Mouse (Mus musculus) brown adipose tissue, adult 24 weeks (tissue): ENCODE data around the gene Cdkl5. TPM values are rescaled to one million over a fixed set of nuclear protein-coding genes. Genes with fewer than 3 reads are reported as not detected.

Experiments used
- H3K27ac ChIP-seq: fragments of 200-500 bp; replicated peaks from 2 replicates; pipeline ENCODE4 v1.5.1; 2012; ENCODE audit warnings: low read depth, mild to moderate bottlenecking, low read length
- H3K4me1 ChIP-seq: fragments of 200-500 bp; 2 replicates; pipeline ENCODE4 v1.6.1; 2012; ENCODE audit warnings: low read length, mixed read lengths; ENCODE audit not compliant: control insufficient read depth, insufficient read depth, insufficient read length
- H3K4me3 ChIP-seq: fragments of 200-500 bp; 2 replicates; pipeline ENCODE4 v1.5.1; 2012; ENCODE audit warnings: low read depth, mild to moderate bottlenecking, low read length, moderate library complexity; ENCODE audit not compliant: insufficient read depth
- polyA plus RNA-seq: library from polyadenylated mRNA; stranded (reverse); fragments of >200 nt; gene quantifications from 2 replicates; pipeline ENCODE4 v1.2.4, GENCODE M21; 2012; ENCODE audit not compliant: missing spikeins, insufficient read depth, insufficient read length

Cdkl5 gene
- polyA plus RNA-seq = 1.3 and 2.0 TPM in 2 replicates

DNA sequence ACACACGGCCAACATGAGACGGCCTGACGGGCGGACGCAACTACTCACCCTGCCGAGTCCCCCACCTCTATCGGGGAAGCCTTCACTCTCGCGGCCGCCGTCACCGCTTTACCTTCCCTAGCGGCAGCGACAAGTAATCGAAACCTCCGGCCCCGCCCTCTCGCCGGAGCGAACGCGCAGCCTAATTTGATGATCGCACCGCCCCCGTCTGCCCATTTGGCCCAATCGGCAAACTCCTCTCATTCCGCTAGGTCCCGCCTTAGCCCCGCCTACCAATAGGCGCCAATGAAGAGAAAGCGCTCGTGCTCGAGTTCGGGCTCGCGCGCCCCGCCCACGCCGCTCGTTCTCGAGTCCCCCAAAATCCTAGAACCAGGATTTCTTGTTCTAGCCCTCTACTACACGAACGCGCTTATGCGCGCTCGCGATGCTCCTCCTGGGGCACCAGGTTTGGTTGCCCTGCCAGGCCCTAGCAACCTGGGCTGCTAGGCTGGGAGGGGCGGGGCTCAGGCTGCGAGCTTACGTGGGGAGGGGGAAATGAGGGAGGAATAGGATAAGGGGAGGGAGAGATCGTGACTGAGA is at the start of gene Cdkl5:
Gene Cdkl5 (minus strand): TSS at position 162 of the 579 bp plus-strand sequence.
- H3K27ac ChIP-seq = peak within 1 kb of the TSS; percentile 42; the same call in 1 of the 2 replicates
- H3K4me3 ChIP-seq = peak within 1 kb of the TSS; percentile 96
- no peaks in the 10 kb centered on the region for H3K4me1 ChIP-seq

DNA sequence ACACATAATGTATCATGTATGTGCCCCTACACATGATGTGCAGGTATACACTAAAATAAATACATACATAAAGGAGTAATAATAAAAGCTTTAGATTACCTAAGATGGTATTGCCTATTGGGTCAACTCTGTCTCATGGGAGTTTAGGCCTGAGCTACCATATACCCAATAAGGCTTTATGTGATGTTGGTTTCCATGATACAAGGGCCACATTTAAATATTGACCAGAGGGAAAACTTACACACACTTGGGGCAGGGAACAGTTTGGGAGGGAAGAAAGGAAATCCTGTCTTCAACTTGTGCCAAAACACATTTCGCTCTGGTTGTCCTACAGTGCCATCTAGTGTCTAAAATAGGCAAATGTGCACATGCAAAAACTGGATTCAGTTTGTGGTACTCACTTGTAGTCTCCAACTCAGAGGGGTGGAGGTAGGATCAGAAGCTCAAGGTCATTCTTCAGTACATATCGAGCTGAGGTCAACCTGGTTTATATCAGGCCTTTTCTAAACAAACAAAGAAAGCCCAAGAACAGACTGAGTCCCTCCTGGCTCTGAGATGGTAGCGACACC is 38.8 kb upstream of the Cdkl5 start:
- no peaks in the 10 kb centered on the region for H3K4me1 ChIP-seq
- H3K27ac ChIP-seq = no peak overlapping the region
- no peak overlapping the region for H3K4me3 ChIP-seq

DNA sequence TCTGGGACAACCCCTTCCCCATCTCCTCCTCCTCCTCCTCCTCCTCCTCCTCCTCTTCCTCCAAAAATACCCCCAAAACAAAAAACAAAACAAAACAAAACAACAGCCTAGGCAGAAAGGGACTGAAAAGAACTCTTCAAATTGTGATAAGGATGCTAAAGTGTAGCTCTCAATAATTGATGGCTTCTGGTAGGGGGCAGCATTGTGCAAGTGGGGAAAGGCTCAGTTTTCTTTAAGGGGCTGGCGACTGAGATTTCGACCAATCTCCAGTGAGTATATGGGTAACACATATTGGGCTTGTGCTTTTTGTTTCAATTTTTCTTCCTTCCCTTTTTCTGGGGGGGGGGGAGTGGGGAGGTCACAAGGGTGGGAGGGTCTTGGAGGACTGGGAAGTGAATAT is 37.9 kb upstream of the Cdkl5 start:
- Histone ChIP-seq H3K4me3 (no peak overlapping the region), H3K4me1 (no peaks in the 10 kb centered on the region), H3K27ac (no peak overlapping the region)

DNA sequence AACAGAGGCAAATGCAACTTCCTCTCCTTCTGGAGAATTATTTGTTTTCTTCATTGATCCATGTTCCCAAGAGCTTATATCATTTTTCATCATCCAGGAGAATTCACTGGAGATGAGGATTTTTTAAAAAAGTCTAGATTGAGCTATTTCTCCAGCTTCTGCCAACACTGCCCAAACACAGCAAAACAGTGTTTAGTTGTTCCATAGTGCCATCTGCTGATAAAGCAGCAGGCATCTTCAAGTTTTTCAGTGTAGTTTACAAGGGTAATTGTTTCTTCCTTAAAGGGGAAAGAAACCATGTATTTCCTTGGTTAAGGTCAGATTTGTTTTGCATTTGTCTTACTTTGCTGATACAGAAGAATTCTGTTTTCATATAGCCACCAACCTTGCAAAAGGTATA is 35.7 kb upstream of the Cdkl5 start:
- no peak overlapping the region for H3K27ac ChIP-seq
- H3K4me1 ChIP-seq = no peaks in the 10 kb centered on the region
- H3K4me3 ChIP-seq = no peak overlapping the region

DNA sequence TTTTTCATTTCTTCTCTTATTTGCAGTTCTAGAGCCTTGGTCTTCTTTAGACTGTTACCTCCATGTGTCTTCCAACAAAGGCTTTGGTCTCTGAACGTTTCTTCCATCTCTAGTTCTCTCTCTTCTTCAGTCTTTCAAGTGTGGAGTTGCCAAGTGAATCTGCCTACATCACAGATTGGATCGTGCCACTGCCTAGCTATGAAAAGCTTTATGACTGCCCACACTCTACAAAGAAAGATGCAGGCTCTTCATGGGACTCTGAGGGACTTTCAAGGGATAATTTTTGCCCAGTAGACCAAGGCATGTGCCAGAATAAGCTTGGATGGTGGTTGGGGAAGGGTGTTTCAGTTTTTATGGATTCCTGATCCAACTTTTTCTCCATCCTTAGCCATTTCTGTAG is 30.0 kb upstream of the Cdkl5 start:
- Histone ChIP-seq H3K4me3 (no peak overlapping the region), H3K27ac (no peak overlapping the region), H3K4me1 (no peaks in the 10 kb centered on the region)

DNA sequence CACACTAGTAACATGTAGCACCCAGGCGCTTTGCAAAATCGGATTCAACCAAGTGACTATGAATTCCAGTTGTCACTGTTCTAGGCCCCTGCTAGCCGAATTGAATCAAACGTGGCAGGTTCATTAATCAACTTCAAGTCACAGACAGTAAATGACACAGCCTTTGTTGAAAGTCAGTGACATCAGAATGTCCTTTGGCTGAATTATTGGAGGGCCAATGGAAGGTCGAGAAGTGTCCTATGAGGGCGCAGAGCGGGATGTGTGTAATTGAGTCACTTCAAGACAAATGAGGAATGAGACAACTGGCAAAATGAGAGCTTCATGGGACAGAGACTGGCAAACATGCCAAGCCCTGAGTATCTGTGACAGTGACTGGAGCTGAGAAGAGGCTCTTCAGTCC is 27.0 kb upstream of the Cdkl5 start:
- Histone ChIP-seq H3K4me3 (no peak overlapping the region), H3K4me1 (no peaks in the 10 kb centered on the region), H3K27ac (no peak overlapping the region)

DNA sequence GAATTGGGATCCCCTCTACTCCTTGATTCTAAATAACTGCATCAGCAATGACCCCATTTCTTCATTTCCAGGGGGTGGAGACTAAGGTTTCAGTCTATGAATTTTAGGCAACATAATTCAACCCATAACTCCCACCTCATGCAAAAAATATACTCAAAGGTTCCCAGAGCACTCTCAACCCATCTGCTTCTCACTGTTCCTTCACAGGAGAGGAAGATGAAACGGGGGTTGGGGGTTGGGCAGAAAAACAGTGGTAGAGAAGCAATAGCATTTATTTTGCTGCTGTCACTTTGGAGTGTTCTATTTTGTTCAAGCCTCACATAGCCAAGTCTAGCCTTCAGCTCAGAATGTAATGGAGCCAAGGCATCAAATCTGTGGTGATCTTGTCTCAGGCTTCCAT is 23.7 kb upstream of the Cdkl5 start:
- Histone ChIP-seq H3K27ac (no peak overlapping the region), H3K4me3 (no peak overlapping the region), H3K4me1 (no peaks in the 10 kb centered on the region)

DNA sequence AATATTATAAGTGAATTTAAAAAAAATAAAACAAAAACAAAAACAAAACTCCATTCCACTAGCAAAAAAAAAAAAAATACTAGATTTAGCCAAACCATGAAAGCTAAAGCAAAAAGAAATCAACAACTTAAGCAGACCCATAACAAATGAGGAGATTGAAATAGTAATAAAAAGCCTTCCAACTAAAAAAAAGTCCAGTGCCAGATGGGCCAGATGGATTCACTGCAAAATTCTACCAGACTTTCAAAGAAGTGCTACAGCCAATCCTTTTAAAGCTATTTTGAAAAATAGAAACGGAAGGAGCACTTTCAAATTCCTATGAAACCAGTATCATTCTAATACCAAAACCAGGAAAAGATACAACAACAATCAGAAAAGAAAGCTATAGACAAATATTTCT is 11.8 kb upstream of the Cdkl5 start:
- no peak overlapping the region for H3K4me3 ChIP-seq
- no peaks in the 10 kb centered on the region for H3K4me1 ChIP-seq
- no peak overlapping the region for H3K27ac ChIP-seq

DNA sequence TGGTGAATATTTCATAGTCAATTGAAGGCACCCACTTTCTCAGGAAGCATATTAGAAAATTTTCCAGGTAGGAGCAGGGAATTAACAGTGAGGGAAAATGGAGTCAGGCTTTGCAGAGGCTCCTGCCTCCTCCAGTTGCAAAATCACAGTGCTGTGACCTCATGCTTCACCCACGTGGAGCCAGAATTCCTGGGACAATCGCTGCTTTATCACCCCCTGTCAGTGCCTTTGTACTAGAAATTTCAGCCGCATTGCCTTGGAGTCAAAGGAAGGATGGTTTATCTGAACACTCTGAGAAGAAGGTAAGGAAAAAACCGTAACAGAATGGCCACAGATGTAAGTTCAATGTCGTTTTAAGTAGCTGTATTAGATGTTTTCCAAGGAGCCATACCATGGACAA is 1.5 kb upstream of the Cdkl5 start:
- no peak overlapping the region for H3K27ac ChIP-seq
- no peaks in the 10 kb centered on the region for H3K4me1 ChIP-seq
- no peak overlapping the region for H3K4me3 ChIP-seq

DNA sequence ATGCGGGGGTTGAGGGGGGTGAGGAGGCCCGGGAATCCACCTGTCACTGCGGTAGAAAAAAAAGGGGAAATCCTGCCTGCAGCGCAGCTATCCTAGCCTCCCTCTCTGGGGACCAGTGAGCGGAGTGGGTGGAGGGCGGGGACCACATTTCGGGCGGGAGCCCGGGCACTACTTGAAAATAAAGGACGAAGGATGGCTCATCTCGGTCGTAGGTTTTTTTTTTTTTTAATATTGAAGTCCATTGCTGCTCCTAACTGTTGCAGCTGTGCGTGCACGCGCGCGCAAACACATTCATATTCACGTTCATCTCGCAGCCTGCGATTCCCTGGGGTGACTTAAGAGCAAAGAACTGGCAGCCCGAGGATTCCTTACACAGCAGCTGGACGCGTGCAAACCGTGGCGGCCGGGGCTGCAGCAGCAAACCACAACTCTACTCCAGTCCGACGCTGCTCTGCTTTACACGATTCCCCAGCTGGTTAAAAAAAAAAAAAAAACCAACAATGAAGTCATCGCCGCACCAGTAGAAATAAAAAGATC is 695 bp upstream of the Cdkl5 start:
- Histone ChIP-seq H3K4me3 (peak overlapping the region; percentile 60), H3K4me1 (no peaks in the 10 kb centered on the region), H3K27ac (no peak overlapping the region)

DNA sequence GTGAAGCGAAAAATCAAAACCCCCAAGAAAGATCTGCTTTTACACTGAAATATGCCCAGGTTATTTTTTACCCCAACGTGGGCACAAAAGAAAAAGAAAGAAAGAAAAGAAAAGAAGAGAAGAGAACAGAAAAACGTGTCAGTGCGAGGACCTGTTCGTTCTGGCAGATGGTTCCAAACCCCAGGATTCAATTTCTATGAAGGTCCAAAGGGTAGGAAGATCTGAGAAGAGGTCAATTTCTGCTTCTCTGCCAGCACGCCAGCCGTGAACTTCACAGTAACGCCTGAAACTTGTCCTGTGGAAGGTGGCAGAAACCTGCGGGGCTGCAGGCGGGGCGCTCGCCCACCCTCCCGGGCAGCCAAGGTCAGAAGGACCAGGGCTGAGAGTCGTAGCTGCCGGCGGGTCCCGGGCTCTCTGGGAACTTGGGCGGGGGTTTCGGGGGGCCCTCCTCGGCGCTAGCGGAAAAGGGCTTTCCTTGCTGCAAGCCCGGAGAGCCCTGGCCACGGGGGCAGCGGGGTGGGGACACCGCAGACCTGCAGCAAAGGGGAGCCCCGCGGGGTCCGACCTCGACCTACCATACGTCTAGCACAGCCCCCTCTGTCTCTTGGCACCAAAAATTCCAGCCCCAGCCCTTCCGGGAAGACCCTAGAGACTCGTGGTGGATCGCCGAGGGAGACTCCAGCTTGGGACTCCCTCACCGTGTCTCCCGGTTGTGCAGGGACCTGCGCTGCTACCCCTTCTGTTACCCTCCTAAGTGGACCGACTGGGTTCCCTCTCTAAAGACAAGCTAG is 560 bp downstream of the Cdkl5 start:
- Histone ChIP-seq H3K4me3 (peak overlapping the region; percentile 96), H3K27ac (peak overlapping the region; percentile 42; the same call in 1 of the 2 replicates), H3K4me1 (no peaks in the 10 kb centered on the region)

DNA sequence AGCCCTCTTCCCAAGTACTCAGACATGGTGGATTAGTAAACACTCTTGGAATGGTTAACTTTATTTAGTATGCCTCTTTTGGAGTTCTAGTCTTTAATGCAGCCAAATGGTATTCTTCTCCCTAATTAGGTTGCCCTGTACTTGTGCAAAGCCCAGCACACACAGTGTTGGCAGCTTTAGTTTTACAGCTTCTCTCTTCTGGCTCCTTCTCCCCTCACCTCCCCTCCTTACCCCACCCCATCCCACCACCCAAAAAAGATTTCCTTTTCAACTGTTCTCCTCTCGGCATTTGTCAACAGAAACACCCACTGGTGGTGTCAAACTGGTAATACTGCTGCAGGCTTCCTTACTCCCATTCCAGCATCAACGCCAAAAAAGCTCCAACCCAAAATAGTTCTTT is 1.8 kb downstream of the Cdkl5 start:
- H3K27ac ChIP-seq = no peak overlapping the region
- no peaks in the 10 kb centered on the region for H3K4me1 ChIP-seq
- H3K4me3 ChIP-seq = no peak overlapping the region

DNA sequence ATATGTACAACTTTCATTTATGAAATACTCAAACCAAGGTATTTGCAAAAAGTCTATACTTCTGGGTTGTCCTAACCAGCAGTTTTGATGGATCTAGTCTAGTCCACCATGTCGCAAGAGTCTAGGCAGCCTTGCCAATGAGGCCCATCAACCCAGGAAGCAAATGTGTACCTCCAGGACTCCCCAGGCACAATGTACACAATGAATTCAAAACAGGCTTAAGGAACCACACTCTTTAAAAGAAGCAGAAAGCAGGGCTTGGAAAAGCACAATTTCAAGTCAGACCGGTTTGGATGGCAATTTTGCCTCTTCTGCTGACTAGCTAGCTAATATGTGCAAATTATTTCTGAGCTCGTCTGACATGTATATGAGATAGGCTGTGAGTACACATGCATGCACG is 4.2 kb downstream of the Cdkl5 start:
- H3K27ac ChIP-seq = no peak overlapping the region
- H3K4me1 ChIP-seq = no peaks in the 10 kb centered on the region

DNA sequence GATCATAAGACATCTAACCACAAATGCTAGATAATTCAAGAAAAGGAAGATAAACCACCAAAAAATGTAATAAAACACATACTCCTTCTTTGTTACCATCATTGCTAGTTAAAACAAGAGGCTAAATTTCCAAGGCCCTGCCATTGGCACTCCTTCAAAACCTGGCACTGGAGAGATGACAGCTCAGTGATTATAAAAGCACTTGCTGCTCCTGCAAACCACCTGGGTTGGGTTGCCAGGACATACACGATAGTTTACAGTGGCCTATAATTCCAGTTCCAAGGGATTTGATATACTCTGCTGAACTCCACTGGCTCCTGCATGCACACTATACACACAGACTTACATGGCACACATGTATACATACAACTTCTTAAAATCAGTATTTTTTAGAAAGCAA is 16.6 kb downstream of the Cdkl5 start:
- H3K4me3 ChIP-seq = no peak overlapping the region
- H3K4me1 ChIP-seq = no peaks in the 10 kb centered on the region
- H3K27ac ChIP-seq = no peak overlapping the region

More for the DNA sequence above, 4.2 kb downstream of the Cdkl5 start:
- H3K4me3 ChIP-seq = no peak overlapping the region

DNA sequence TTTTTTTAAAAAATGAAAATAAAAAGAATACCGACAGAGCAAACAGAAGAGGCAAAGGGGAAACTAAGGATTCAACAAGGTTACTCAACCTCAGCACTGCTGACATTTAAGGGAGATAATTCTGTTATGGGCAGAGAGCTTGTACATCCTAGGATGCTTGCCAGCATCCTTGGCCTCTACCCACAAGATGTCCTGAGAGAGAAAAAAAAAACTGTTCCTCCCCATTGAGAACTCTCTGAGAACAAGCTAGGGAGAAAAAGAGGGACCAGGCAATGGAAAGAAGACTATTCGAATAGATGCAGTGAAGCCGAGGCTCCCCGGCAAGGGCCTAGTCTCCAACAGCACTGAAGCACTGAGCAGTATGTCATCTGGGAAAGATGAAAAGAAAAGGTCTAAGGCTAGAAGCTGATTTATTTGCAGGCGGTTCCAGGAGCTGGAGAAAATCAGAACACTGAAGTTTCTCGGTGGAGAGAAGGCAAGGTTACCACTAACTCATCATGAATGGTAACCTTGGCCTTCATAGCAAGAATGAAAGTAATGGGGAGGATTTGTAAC is 22.4 kb downstream of the Cdkl5 start:
- Histone ChIP-seq H3K4me1 (no peaks in the 10 kb centered on the region), H3K4me3 (no peak overlapping the region), H3K27ac (no peak overlapping the region)
